Mouse (Mus musculus): ENCODE measurements around the gene Olfr642. TPM values are rescaled to one million over a fixed set of nuclear protein-coding genes. Genes with fewer than 3 reads are reported as not detected.

The Olfr642 gene
- not detected in 2 replicates for total RNA-seq (2014; rRNA removed)
- polyA plus RNA-seq (2015; fragmentation: Nextera tagmentation; extraction: Ambion mirVana): not detected in 2 replicates

DNA sequence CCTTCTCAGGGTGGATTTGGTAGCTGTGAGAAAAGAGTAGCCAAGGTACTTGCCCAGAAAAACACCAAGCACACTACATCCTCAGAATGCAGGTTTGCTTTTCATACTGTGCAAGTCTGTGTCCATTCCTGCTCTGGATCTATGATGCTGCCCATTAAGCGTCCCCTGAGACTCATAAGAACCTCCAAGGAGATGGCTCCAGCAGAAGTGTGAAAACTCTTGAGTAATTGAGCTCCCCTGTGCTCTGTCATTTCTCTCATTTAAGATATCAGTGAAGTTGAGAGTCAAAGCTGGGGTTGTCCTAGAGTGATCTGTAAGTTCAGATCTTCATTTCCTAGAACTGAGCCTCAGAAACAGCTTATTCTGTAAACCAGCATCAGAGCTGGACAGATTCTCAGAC, at the start of gene Olfr642:
TSS of gene Olfr642 (minus strand) at position 101 of the 400 bp plus-strand sequence.
- Histone ChIP-seq H3K9ac (no peak within 1 kb of the TSS), H3K27ac (ENCODE audit: low read depth, low read length) (no peak within 1 kb of the TSS), H3K4me3 (ENCODE audit: low read depth, low read length) (no peak within 1 kb of the TSS), H3K4me1 (ENCODE audit: insufficient read depth) (no peaks in the 10 kb centered on the region), H3K36me3 (ENCODE audit: insufficient read depth) (no peaks in the 10 kb centered on the region), H3K27me3 (ENCODE audit: insufficient read depth, low read length) (no peaks in the 10 kb centered on the region), H3K9me3 (ENCODE audit: low read length) (no peaks in the 10 kb centered on the region), H3K4me2 (ENCODE audit: low read depth) (no peak within 1 kb of the TSS)
- no peak for TF ChIP-seq CTCF (IDR thresholded peaks at IDR 0.05; ENCODE audit: low read depth)
- 72% methylated on average over 1 of the region's 1 CpGs for WGBS
- DNase-seq: no peak
- no peak for ATAC-seq

DNA sequence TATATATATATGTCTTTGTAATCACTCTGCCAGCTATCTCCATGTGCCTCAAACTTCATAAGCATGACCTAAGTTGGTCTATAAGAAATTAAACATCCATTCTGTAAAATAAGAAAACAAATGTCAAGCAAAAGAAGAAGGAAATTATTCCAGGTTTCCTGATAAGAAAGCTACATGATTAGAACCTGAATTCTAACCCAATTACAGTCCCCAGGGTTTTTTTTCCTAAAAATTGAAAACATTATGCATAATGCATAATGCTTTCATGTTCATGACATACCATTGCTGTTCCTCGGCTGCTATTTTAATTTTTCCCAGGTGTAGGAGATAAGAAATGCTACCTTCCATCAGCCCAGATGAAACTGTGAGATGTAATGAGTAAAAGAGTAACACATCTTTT, 32.9 kb upstream of the Olfr642 start, which contains the start of gene Olfr645:
TSS of gene Olfr645 (minus strand) at position 101 of the 400 bp plus-strand sequence.
- H3K4me2 ChIP-seq (ENCODE audit: low read depth): no peak within 1 kb of the TSS
- no peak for TF ChIP-seq CTCF (IDR thresholded peaks at IDR 0.05; ENCODE audit: low read depth)
- no peaks in the 10 kb centered on the region for H3K4me1 ChIP-seq (ENCODE audit: insufficient read depth)
- WGBS: 78% methylated on average over 1 of the region's 1 CpGs
- no peak within 1 kb of the TSS for H3K27ac ChIP-seq (ENCODE audit: low read depth, low read length)
- H3K27me3 ChIP-seq (ENCODE audit: insufficient read depth, low read length): no peaks in the 10 kb centered on the region
- H3K36me3 ChIP-seq (ENCODE audit: insufficient read depth): no peaks in the 10 kb centered on the region
- no peak for DNase-seq
- no peak within 1 kb of the TSS for H3K9ac ChIP-seq
- H3K4me3 ChIP-seq (ENCODE audit: low read depth, low read length): no peak within 1 kb of the TSS
- no peak for ATAC-seq
- no peaks in the 10 kb centered on the region for H3K9me3 ChIP-seq (ENCODE audit: low read length)

DNA sequence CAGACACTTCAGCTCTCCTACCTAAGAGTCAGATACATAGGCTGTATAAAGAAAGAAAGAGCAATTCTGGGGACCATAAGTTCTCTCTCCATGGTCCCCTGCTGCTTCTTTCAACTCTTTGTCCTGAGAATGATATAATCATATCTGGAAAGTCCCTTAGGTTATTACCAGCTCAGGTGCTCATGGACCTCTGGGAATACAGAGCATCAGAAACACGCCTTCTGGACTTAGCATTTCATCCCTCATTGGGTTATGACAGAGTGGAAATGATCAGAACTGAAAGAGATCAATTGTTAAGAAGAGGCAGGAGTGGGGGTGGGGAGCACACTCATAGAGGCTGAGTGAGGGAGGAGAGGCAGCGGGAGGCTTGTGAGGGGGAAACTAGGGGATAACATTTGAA, 19.3 kb upstream of the Olfr642 start, which contains the start of gene Olfr644:
TSS of gene Olfr644 (minus strand) at position 101 of the 400 bp plus-strand sequence.
- Histone ChIP-seq H3K4me2 (ENCODE audit: low read depth) (no peak within 1 kb of the TSS), H3K4me1 (ENCODE audit: insufficient read depth) (no peaks in the 10 kb centered on the region), H3K36me3 (ENCODE audit: insufficient read depth) (no peaks in the 10 kb centered on the region), H3K9ac (no peak within 1 kb of the TSS), H3K27me3 (ENCODE audit: insufficient read depth, low read length) (no peaks in the 10 kb centered on the region), H3K9me3 (ENCODE audit: low read length) (no peaks in the 10 kb centered on the region), H3K4me3 (ENCODE audit: low read depth, low read length) (no peak within 1 kb of the TSS), H3K27ac (ENCODE audit: low read depth, low read length) (no peak within 1 kb of the TSS)
- TF ChIP-seq CTCF (IDR thresholded peaks at IDR 0.05; ENCODE audit: low read depth): no peak
- ATAC-seq: no peak
- 75% methylated on average over 2 of the region's 2 CpGs for WGBS
- DNase-seq: no peak

DNA sequence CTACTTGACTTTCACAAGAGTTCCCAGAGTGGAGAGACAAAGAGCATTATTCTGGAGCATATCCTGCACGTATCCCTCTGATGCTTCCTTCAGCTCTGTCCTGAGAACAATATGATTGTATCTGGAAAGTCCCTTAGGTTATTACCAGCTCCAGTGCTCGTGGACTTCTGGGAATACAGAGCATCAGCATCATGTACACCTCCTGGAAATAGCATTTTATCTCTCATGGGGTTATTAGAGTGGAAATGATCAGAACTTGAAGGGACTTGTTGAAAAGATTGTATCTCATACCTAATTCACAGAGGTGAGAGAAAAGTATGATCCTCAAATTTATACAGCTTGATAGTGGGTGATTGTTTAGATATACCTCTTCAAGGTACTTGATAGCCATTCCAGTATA, 8.9 kb upstream of the Olfr642 start, which contains the start of gene 4930516K23Rik:
TSS of gene 4930516K23Rik (minus strand) at position 101 of the 400 bp plus-strand sequence.
- H3K9ac ChIP-seq: no peak within 1 kb of the TSS
- no peaks in the 10 kb centered on the region for H3K27me3 ChIP-seq (ENCODE audit: insufficient read depth, low read length)
- H3K9me3 ChIP-seq (ENCODE audit: low read length): no peaks in the 10 kb centered on the region
- no peak within 1 kb of the TSS for H3K27ac ChIP-seq (ENCODE audit: low read depth, low read length)
- no peaks in the 10 kb centered on the region for H3K4me1 ChIP-seq (ENCODE audit: insufficient read depth)
- ATAC-seq (no peak), DNase-seq (no peak)
- no peaks in the 10 kb centered on the region for H3K36me3 ChIP-seq (ENCODE audit: insufficient read depth)
- WGBS: 55% methylated on average over 2 of the region's 2 CpGs
- no peak within 1 kb of the TSS for H3K4me2 ChIP-seq (ENCODE audit: low read depth)
- no peak within 1 kb of the TSS for H3K4me3 ChIP-seq (ENCODE audit: low read depth, low read length)
- TF ChIP-seq CTCF (IDR thresholded peaks at IDR 0.05; ENCODE audit: low read depth): no peak

DNA sequence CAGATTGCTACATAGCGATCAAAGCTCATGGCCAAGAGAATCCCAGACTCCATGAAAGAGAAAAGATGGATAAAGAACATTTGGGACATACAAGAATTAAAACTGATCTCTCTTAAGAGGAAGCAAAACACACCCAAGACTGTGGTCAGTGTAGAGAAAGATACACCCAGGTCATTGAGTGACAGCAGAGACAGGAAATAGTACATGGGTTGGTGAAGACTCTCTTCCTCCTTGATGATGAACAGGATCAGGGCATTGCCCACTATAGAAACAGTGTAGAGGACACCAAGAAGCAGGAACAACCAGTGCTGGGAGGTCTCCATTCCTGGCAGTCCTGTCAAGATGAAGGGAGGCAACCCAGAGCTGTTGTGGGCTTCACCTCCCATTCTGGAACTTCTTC, 6.7 kb upstream of the Olfr642 start:
- Histone ChIP-seq H3K27ac (ENCODE audit: low read depth, low read length) (no peak overlapping the region), H3K27me3 (ENCODE audit: insufficient read depth, low read length) (no peaks in the 10 kb centered on the region), H3K4me2 (ENCODE audit: low read depth) (no peak overlapping the region), H3K9ac (no peak overlapping the region), H3K9me3 (ENCODE audit: low read length) (no peaks in the 10 kb centered on the region), H3K4me1 (ENCODE audit: insufficient read depth) (no peaks in the 10 kb centered on the region), H3K4me3 (ENCODE audit: low read depth, low read length) (no peak overlapping the region), H3K36me3 (ENCODE audit: insufficient read depth) (no peaks in the 10 kb centered on the region)
- no peak for DNase-seq
- no peak for ATAC-seq
- WGBS: 94% methylated on average over 1 of the region's 1 CpGs
- TF ChIP-seq CTCF (IDR thresholded peaks at IDR 0.05; ENCODE audit: low read depth): no peak

DNA sequence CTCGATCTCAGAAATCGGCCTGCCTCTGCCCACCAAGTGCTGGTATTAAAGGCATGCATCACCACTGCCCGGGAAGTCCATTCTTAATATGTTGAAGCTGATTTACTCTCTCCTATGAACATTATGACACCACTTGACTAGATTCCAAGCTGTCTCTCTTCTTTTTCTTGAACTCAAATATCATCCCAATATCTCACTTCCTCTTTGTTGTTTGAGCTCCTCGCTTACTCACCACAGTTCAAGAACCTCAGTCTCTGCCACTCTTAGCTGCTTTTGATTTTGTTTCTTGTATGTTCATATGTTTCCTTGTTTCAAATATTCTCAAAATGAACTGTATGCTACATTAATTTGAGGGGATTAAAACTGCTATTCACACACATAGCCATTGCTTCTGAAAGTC, 1.7 kb downstream of the Olfr642 start:
- Histone ChIP-seq H3K36me3 (ENCODE audit: insufficient read depth) (no peaks in the 10 kb centered on the region), H3K4me2 (ENCODE audit: low read depth) (no peak overlapping the region), H3K4me3 (ENCODE audit: low read depth, low read length) (no peak overlapping the region), H3K9ac (no peak overlapping the region), H3K27ac (ENCODE audit: low read depth, low read length) (no peak overlapping the region), H3K27me3 (ENCODE audit: insufficient read depth, low read length) (no peaks in the 10 kb centered on the region), H3K4me1 (ENCODE audit: insufficient read depth) (no peaks in the 10 kb centered on the region), H3K9me3 (ENCODE audit: low read length) (no peaks in the 10 kb centered on the region)
- ATAC-seq: no peak
- DNase-seq: no peak
- TF ChIP-seq CTCF (IDR thresholded peaks at IDR 0.05; ENCODE audit: low read depth): no peak
- 88% methylated on average over 4 of the region's 4 CpGs for WGBS

DNA sequence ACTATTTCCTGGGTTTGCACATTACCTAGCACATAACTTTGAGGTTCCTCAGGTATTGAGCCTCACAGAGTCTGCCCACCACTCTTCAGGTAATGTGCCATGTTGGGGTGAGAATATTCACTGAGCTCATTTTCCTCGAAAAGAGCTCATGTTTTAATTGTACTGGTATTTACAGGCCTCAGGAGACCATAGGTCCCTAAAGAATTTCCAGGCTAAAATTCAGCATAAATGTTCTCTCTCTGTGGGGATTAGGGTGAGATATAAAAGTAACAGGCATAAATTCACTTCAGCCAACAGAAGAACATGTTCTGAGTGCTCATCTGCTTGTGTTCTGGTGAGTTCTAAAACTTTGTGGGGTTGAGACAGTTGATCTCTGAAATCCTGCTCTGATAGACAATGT, 17.3 kb downstream of the Olfr642 start, which contains the start of gene Olfr641:
TSS of gene Olfr641 (plus strand) at position 301 of the 400 bp plus-strand sequence.
- Histone ChIP-seq H3K9ac (no peak within 1 kb of the TSS), H3K4me1 (ENCODE audit: insufficient read depth) (no peaks in the 10 kb centered on the region), H3K27me3 (ENCODE audit: insufficient read depth, low read length) (no peaks in the 10 kb centered on the region), H3K4me3 (ENCODE audit: low read depth, low read length) (no peak within 1 kb of the TSS), H3K36me3 (ENCODE audit: insufficient read depth) (no peaks in the 10 kb centered on the region), H3K4me2 (ENCODE audit: low read depth) (no peak within 1 kb of the TSS), H3K9me3 (ENCODE audit: low read length) (no peaks in the 10 kb centered on the region), H3K27ac (ENCODE audit: low read depth, low read length) (no peak within 1 kb of the TSS)
- no peak for ATAC-seq
- no peak for TF ChIP-seq CTCF (IDR thresholded peaks at IDR 0.05; ENCODE audit: low read depth)
- WGBS: 61% methylated on average over 1 of the region's 1 CpGs
- DNase-seq: no peak
